Mouse (Mus musculus): Measurements from ENCODE around the gene Tmem185a.
A peak's percentile ranks its signal among the peaks of the same experiment; 100 is the strongest.
"Not testable (repeated sequence)": the region's sequence is repeated elsewhere in the genome, so short reads cannot be mapped to it uniquely, and the experiment has no call there.

Tmem185a gene

DNA sequence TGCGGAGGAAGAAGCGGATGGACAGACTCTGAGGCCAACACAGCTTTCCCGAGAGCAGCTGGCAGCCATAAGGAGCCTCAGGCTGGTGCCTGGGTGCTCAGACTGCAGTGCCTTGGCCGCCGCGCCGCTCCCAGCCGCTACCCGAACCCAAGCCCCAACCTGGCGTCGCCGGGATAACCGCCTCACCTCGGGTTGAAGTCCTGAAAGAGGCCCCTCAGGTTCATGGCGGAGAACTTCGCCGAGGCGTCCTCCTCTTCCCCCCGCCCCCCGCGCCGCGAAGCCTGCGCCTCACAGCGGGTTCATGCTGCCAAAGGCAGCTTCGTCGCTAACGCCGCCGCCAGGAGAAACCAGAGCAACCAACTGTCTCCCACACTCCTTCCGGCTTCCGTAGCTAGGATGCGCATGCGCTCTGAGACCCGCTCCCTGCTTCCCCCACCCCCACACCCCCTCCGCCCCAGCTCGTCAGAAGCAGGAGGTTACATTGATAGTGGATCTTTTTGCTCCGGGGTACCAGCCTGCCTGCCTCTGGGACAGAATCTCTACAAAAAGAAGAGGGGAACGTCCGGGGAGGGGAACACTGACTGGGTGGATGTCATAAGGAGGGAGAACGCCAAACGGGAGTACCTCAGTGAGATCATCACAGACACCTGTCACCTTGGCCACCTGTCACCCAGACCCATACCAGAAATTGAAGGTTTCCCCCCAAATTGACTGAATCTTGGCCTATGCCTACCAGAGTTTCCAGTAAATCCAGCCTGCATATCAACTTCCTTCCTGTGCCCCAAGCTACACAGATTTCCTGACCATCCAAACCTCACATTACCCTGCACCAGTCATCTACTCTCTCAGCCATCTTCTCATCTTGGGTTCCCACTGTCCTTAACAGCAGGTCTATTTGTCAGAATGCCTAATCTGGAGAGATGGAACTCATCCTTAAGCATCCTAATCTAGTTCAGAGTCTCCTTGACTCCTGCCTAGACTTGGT lies at the start of gene Tmem185a:
Gene Tmem185a, minus strand, starts transcription at position 389 of the 985 bp plus-strand sequence.
- peak; percentile 69 to 75 for DNase-seq (ENCODE audit: low spot score in 2 of 2)

DNA sequence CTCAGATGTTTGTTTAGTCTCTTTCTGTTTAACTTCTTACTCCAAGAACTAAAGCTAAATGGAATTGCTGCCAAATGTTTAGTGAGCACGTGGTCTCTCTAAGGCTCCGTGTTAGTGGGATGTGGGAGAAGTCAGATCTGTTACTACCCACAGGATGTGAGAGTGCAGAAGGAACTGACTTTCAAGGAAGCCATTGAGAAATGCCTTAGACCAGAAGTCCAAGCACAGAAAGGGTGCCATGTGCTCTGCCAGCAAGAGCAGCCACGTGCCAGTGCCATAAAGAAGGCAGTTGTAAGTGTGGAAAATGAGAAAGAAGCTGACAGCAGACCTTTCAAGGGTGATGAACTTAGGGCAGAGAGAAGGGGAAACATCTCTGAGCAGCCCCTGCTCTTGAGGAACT lies 37.4 kb upstream of the Tmem185a start:
- DNase-seq (ENCODE audit: low spot score in 2 of 2) = not testable (repeated sequence)

DNA sequence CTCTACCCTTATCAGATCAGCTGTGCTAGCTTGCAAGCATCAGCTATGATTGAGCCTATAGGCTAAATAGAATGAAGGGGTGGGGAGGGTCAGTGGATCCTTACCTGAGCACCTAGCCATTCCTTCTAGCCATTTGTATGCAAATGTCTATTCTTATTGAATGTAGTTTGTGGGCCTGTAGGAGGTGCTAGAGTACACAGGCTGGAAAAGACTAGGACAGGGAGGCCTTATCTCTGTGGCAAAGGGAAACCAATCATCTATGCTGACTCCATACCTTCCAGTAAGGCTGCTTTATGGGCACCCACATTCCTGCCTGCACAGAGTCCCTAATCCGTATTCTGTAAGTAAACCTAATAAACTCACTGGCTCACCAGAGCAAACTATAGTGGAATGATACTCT lies 10.3 kb upstream of the Tmem185a start:
- DNase-seq (ENCODE audit: low spot score in 2 of 2) = not testable (repeated sequence)

DNA sequence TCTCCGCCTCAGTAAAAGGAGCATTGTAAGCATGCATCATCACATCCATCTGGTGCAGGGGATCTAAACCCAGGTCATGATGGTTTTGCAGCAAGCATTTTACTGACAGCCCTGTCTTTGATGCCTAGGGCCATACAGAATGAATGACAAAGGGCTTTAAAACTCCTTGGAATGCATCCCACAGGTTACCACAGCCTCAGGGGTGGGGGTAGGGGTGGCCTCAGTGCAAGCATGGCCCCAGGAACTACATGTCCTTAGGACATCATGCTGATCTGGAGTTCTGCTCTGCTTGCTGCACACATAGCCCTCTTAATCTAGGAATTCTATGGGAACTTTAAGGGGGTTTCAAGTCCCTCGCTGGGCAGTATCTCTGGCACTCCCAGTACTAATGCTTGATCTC lies 5.2 kb upstream of the Tmem185a start:
- DNase-seq (ENCODE audit: low spot score in 2 of 2) = no peak

DNA sequence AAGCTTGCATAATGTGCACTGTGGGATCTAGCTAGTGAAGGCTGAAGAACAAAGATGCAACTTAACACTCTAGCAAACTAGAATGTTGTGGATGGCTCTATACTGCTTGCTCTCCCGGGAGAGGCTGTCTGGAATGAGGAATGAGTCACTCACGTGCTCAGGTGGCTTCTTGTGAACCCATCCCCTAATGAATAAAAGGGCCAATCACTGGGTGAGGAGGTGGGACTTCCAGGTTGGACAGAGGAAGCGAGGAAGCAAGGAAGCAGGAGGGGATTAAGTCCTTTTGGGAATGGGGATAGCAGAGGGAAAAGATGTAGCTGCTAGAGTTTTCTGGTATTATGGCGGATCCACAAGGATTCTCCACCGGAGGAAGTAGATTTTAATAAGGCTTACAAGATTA lies 1.7 kb upstream of the Tmem185a start:
- DNase-seq (ENCODE audit: low spot score in 2 of 2) = no peak

DNA sequence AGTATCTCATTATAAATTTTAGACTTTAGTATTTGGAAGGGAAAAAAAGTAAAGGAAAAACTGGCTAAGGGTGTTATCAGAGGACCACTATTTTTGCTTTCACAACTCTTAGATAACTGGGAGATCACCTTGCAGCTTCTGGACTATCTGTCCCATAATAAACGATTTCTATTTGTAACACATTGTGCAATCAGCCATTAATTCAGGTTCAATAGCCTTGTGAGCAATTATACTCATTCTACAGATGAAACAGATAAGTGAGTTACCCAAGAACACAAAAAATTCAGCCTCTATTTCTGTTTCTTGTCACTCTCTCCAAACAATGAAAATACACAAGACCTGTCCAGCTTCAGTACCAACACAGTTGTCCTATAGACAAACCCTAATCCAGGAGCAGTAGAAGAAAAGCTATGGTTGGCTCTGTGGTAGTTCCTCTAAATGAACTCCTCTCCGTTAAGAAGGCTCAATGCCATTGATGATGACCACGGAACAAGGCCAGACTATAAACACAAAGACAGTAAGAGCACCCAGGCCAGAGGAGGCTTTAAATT lies 1.7 kb downstream of the Tmem185a start:
- DNase-seq (ENCODE audit: low spot score in 2 of 2) = no peak

DNA sequence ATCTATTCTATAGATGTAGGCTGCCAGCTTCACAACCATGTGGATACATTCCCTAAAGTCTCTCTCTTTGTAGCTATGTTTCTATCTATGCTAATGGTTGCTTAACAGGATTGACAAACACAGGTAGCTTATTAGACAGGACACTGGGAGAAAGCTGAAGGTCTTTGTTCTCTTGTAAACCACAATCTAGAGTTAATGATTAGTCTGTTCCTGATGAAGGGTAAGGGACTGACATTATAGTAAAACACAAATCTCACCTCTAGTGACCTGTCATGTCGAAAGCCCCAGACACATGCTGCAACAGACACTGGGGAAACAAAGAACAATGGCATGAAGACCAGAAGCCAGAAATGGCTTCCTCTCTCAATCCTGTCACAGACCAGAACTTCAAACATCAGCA lies 10.1 kb downstream of the Tmem185a start:
- no peak for DNase-seq (ENCODE audit: low spot score in 2 of 2)

DNA sequence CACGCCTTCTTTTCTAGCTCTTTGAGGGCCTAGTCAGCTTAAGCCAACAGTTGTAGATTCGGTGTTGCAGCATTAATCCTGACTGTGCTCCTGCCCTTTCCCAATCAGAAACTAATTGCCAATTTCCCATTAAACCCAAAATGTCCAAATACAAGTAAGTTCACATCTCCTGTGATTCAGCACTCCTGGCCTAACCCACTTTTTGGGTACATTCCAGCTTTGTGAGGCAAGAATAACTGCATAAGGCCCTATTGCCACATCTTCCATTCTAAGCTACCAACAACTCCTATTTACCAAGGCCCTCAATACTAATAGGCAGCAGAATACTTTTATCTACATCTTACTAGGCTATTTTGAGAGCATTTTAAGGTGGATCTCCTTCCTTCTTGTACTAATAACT lies 11.5 kb downstream of the Tmem185a start:
- no peak for DNase-seq (ENCODE audit: low spot score in 2 of 2)

DNA sequence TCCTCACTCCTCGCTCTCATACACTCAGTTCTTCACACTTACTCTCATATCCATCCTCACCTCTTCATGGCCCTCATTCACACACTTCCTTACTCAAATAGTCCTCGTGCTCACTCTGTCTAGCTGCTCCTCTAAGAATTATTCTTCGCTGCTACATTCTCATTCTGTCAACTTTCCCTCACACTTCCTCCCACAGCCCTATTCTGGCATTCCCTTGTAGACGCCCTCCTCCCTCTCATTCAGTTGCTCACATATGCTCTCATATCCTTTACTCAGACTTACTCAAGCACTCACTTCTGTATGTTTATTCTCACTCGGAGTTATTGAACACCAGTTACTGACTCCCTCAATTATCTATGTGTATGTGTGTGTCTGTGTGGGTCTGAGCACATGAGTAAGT lies 13.4 kb downstream of the Tmem185a start:
- no peak for DNase-seq (ENCODE audit: low spot score in 2 of 2)

DNA sequence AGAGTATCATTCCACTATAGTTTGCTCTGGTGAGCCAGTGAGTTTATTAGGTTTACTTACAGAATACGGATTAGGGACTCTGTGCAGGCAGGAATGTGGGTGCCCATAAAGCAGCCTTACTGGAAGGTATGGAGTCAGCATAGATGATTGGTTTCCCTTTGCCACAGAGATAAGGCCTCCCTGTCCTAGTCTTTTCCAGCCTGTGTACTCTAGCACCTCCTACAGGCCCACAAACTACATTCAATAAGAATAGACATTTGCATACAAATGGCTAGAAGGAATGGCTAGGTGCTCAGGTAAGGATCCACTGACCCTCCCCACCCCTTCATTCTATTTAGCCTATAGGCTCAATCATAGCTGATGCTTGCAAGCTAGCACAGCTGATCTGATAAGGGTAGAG lies 24.6 kb downstream of the Tmem185a start:
- not testable (repeated sequence) for DNase-seq (ENCODE audit: low spot score in 2 of 2)

DNA sequence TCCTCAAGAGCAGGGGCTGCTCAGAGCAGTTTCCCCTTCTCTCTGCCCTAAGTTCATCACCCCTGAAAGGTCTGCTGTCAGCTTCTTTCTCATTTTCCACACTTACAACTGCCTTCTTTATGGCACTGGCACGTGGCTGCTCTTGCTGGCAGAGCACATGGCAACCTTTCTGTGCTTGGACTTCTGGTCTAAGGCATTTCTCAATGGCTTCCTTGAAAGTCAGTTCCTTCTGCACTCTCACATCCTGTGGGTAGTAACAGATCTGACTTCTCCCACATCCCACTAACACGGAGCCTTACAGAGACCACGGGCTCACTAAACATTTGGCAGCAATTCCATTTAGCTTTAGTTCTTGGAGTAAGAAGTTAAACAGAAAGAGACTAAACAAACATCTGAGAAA lies 51.5 kb downstream of the Tmem185a start:
- peak in 1 of 2 experiments; percentile 0 for DNase-seq (ENCODE audit: low spot score in 2 of 2)
